Mouse (Mus musculus): ENCODE data around the gene Pola2. TPM values are rescaled to one million over a fixed set of nuclear protein-coding genes. Genes with fewer than 3 reads are reported as not detected.

The Pola2 gene
- polyA plus RNA-seq, 1 experiment from 2014 or later: 91.9 TPM

GRCm38 (mm10) chr19:5951631-5952030, 12.4 kb downstream of the Pola2 start:
- Histone ChIP-seq H3K9me3 (no peaks in the 10 kb centered on the region), H3K27ac (0 out of 2 replicates have a peak overlapping the region, but pooled peaks have one; percentile 36), H3K27me3 (no peaks in the 10 kb centered on the region), H3K4me3 (replicated peaks) (no peak overlapping the region), H3K4me2 (no peak overlapping the region), H3K9ac (replicated peaks) (no peak overlapping the region), H3K36me3 (peaks cover 98% of the 10 kb centered on the region), H3K4me1 (replicated peaks) (no peaks in the 10 kb centered on the region)
- no peak for ATAC-seq (ENCODE audit: insufficient number of reproducible peaks, insufficient read depth, low FRiP score, low TSS enrichment, low read depth)
- WGBS: 91% methylated on average over 16 of the region's 16 CpGs

- Histone ChIP-seq H3K4me1 (replicated peaks) (no peaks in the 10 kb centered on the region), H3K9ac (replicated peaks) (no peak overlapping the region), H3K9me3 (no peaks in the 10 kb centered on the region), H3K4me2 (no peak overlapping the region), H3K27me3 (no peaks in the 10 kb centered on the region), H3K36me3 (peaks cover 99% of the 10 kb centered on the region), H3K4me3 (replicated peaks) (no peak overlapping the region), H3K27ac (no peak overlapping the region)
- no peak for ATAC-seq (ENCODE audit: insufficient number of reproducible peaks, insufficient read depth, low FRiP score, low TSS enrichment, low read depth)
- 91% methylated on average over 11 of the region's 11 CpGs for WGBS
Measured at GRCm38 (mm10) chr19:5950218-5950617, 13.8 kb downstream of the Pola2 start.

GRCm38 (mm10) chr19:5945891-5946290, 18.1 kb downstream of the Pola2 start:
- no peaks in the 10 kb centered on the region for H3K4me1 ChIP-seq (replicated peaks)
- no peak overlapping the region for H3K4me2 ChIP-seq
- no peak overlapping the region for H3K4me3 ChIP-seq (replicated peaks)
- no peaks in the 10 kb centered on the region for H3K9me3 ChIP-seq
- no peaks in the 10 kb centered on the region for H3K27me3 ChIP-seq
- WGBS: 88% methylated on average over 8 of the region's 8 CpGs
- H3K36me3 ChIP-seq: peaks cover 95% of the 10 kb centered on the region
- H3K9ac ChIP-seq (replicated peaks): 0 out of 2 replicates have a peak overlapping the region, but pooled peaks have one; percentile 23
- no peak for ATAC-seq (ENCODE audit: insufficient number of reproducible peaks, insufficient read depth, low FRiP score, low TSS enrichment, low read depth)
- H3K27ac ChIP-seq: no peak overlapping the region

GRCm38 (mm10) chr19:5945027-5945426, 19.0 kb downstream of the Pola2 start:
- Histone ChIP-seq H3K27me3 (no peaks in the 10 kb centered on the region), H3K9ac (replicated peaks) (no peak overlapping the region), H3K27ac (no peak overlapping the region), H3K4me2 (no peak overlapping the region), H3K4me1 (replicated peaks) (no peaks in the 10 kb centered on the region), H3K9me3 (no peaks in the 10 kb centered on the region), H3K4me3 (replicated peaks) (no peak overlapping the region), H3K36me3 (peaks cover 94% of the 10 kb centered on the region)
- WGBS: 73% methylated on average over 7 of the region's 7 CpGs
- ATAC-seq (ENCODE audit: insufficient number of reproducible peaks, insufficient read depth, low FRiP score, low TSS enrichment, low read depth): no peak

- WGBS: 74% methylated on average over 8 of the region's 8 CpGs
- Histone ChIP-seq H3K9ac (replicated peaks) (no peak overlapping the region), H3K27me3 (no peaks in the 10 kb centered on the region), H3K4me1 (replicated peaks) (no peaks in the 10 kb centered on the region), H3K4me2 (no peak overlapping the region), H3K36me3 (peaks cover 95% of the 10 kb centered on the region), H3K27ac (no peak overlapping the region), H3K4me3 (replicated peaks) (no peak overlapping the region), H3K9me3 (no peaks in the 10 kb centered on the region)
- ATAC-seq (ENCODE audit: insufficient number of reproducible peaks, insufficient read depth, low FRiP score, low TSS enrichment, low read depth): no peak
Measured at GRCm38 (mm10) chr19:5944145-5944544, 19.9 kb downstream of the Pola2 start.

- Histone ChIP-seq H3K27ac (no peak overlapping the region), H3K36me3 (peaks cover 89% of the 10 kb centered on the region), H3K27me3 (no peaks in the 10 kb centered on the region), H3K9ac (replicated peaks) (no peak overlapping the region), H3K9me3 (no peaks in the 10 kb centered on the region), H3K4me2 (no peak overlapping the region), H3K4me1 (replicated peaks) (no peaks in the 10 kb centered on the region), H3K4me3 (replicated peaks) (no peak overlapping the region)
- no peak for ATAC-seq (ENCODE audit: insufficient number of reproducible peaks, insufficient read depth, low FRiP score, low TSS enrichment, low read depth)
- 90% methylated on average over 15 of the region's 15 CpGs for WGBS
Measured at GRCm38 (mm10) chr19:5943404-5943803, 20.6 kb downstream of the Pola2 start.

- H3K9me3 ChIP-seq: no peaks in the 10 kb centered on the region
- no peak overlapping the region for H3K4me2 ChIP-seq
- H3K36me3 ChIP-seq: peaks cover 81% of the 10 kb centered on the region
- no peak for ATAC-seq (ENCODE audit: insufficient number of reproducible peaks, insufficient read depth, low FRiP score, low TSS enrichment, low read depth)
- no peak overlapping the region for H3K4me3 ChIP-seq (replicated peaks)
- no peak overlapping the region for H3K27ac ChIP-seq
- no peaks in the 10 kb centered on the region for H3K4me1 ChIP-seq (replicated peaks)
- no peaks in the 10 kb centered on the region for H3K27me3 ChIP-seq
- WGBS: 93% methylated on average over 7 of the region's 7 CpGs
- H3K9ac ChIP-seq (replicated peaks): no peak overlapping the region
Measured at GRCm38 (mm10) chr19:5942581-5942980, 21.4 kb downstream of the Pola2 start.

- no peak for ATAC-seq (ENCODE audit: insufficient number of reproducible peaks, insufficient read depth, low FRiP score, low TSS enrichment, low read depth)
- Histone ChIP-seq H3K9me3 (no peaks in the 10 kb centered on the region), H3K9ac (replicated peaks) (no peak overlapping the region), H3K4me3 (replicated peaks) (no peak overlapping the region), H3K27ac (no peak overlapping the region), H3K36me3 (peaks cover 61% of the 10 kb centered on the region), H3K4me2 (no peak overlapping the region), H3K4me1 (replicated peaks) (0 out of 2 replicates have a peak, but pooled peaks cover 1% of the 10 kb centered on the region), H3K27me3 (no peaks in the 10 kb centered on the region)
- 90% methylated on average over 10 of the region's 10 CpGs for WGBS
Measured at GRCm38 (mm10) chr19:5940656-5941055, 23.3 kb downstream of the Pola2 start.

GRCm38 (mm10) chr19:5940173-5940572, 23.8 kb downstream of the Pola2 start:
- H3K4me1 ChIP-seq (replicated peaks): peaks cover 6% of the 10 kb centered on the region
- H3K4me2 ChIP-seq: no peak overlapping the region
- no peak overlapping the region for H3K27ac ChIP-seq
- H3K9me3 ChIP-seq: no peaks in the 10 kb centered on the region
- 73% methylated on average over 4 of the region's 4 CpGs for WGBS
- peaks cover under 1% of the 10 kb centered on the region; the same call in 1 of the 2 replicates for H3K27me3 ChIP-seq
- ATAC-seq (ENCODE audit: insufficient number of reproducible peaks, insufficient read depth, low FRiP score, low TSS enrichment, low read depth): no peak
- H3K36me3 ChIP-seq: peaks cover 57% of the 10 kb centered on the region
- H3K4me3 ChIP-seq (replicated peaks): no peak overlapping the region
- no peak overlapping the region for H3K9ac ChIP-seq (replicated peaks)

GRCm38 (mm10) chr19:5939715-5940114, 24.3 kb downstream of the Pola2 start:
- no peaks in the 10 kb centered on the region for H3K9me3 ChIP-seq
- H3K9ac ChIP-seq (replicated peaks): no peak overlapping the region
- H3K4me2 ChIP-seq: no peak overlapping the region
- H3K4me1 ChIP-seq (replicated peaks): peaks cover 11% of the 10 kb centered on the region
- 88% methylated on average over 5 of the region's 5 CpGs for WGBS
- peaks cover 52% of the 10 kb centered on the region for H3K36me3 ChIP-seq
- H3K27me3 ChIP-seq: peaks cover 3% of the 10 kb centered on the region; the same call in 1 of the 2 replicates
- no peak for ATAC-seq (ENCODE audit: insufficient number of reproducible peaks, insufficient read depth, low FRiP score, low TSS enrichment, low read depth)
- no peak overlapping the region for H3K4me3 ChIP-seq (replicated peaks)
- H3K27ac ChIP-seq: no peak overlapping the region

- 83% methylated on average over 6 of the region's 6 CpGs for WGBS
- no peaks in the 10 kb centered on the region for H3K9me3 ChIP-seq
- no peak overlapping the region for H3K9ac ChIP-seq (replicated peaks)
- no peak overlapping the region for H3K27ac ChIP-seq
- H3K36me3 ChIP-seq: peaks cover 41% of the 10 kb centered on the region
- no peak overlapping the region for H3K4me2 ChIP-seq
- ATAC-seq (ENCODE audit: insufficient number of reproducible peaks, insufficient read depth, low FRiP score, low TSS enrichment, low read depth): no peak
- no peak overlapping the region for H3K4me3 ChIP-seq (replicated peaks)
- H3K27me3 ChIP-seq: peaks cover 3% of the 10 kb centered on the region; the same call in 1 of the 2 replicates
- peaks cover 11% of the 10 kb centered on the region for H3K4me1 ChIP-seq (replicated peaks)
Measured at GRCm38 (mm10) chr19:5938516-5938915, 25.5 kb downstream of the Pola2 start.

- H3K4me1 ChIP-seq (replicated peaks): peaks cover 11% of the 10 kb centered on the region
- peaks cover 3% of the 10 kb centered on the region; the same call in 1 of the 2 replicates for H3K27me3 ChIP-seq
- no peak overlapping the region for H3K4me2 ChIP-seq
- WGBS: 40% methylated on average over 14 of the region's 14 CpGs
- no peaks in the 10 kb centered on the region for H3K9me3 ChIP-seq
- H3K9ac ChIP-seq (replicated peaks): no peak overlapping the region
- no peak overlapping the region for H3K27ac ChIP-seq
- no peak overlapping the region for H3K4me3 ChIP-seq (replicated peaks)
- no peak for ATAC-seq (ENCODE audit: insufficient number of reproducible peaks, insufficient read depth, low FRiP score, low TSS enrichment, low read depth)
- H3K36me3 ChIP-seq: peaks cover 35% of the 10 kb centered on the region
Measured at GRCm38 (mm10) chr19:5937836-5938406, 26.1 kb downstream of the Pola2 start.

Data from limb, embryonic 12.5 days (tissue).